Mouse (Mus musculus): Measurements from ENCODE around the gene Tk1.

GRCm38 (mm10) chr11:117774925-117775324 is 51.0 kb downstream of the Tk1 start:
- TF ChIP-seq CTCF (IDR thresholded peaks at IDR 0.05; ENCODE audit: low read depth): no peak
- TF ChIP-seq EP300 (IDR thresholded peaks at IDR 0.05; ENCODE audit: low read depth): no peak
